Mouse (Mus musculus) CH12.LX (cell line): Measurements from ENCODE around the gene Mrpl35. TPM values are rescaled to one million over a fixed set of nuclear protein-coding genes. Genes with fewer than 3 reads are reported as not detected.
A peak's percentile ranks its signal among the peaks of the same experiment; 100 is the strongest.

ENCODE experiments used
- DNase-seq: peaks from one replicate; pipeline ENCODE4 v3.0.0-alpha.2; 2013; ENCODE audit errors: extremely low read depth
- H3K27ac ChIP-seq: 2 replicates; pipeline ENCODE4 v1.5.1; 2012; ENCODE audit warnings: low read depth, mild to moderate bottlenecking, control low read depth, moderate library complexity; ENCODE audit not compliant: insufficient read depth
- H3K27me3 ChIP-seq: replicated peaks from 2 replicates; pipeline ENCODE3; 2012; ENCODE audit warnings: inconsistent platforms
- H3K36me3 ChIP-seq, 2 experiments: replicated peaks in 1 of 2; 2 replicates each; pipeline versions ENCODE3 to v1.6.1; 2012; ENCODE audit warnings: inconsistent platforms in 1 of 2, low read length in 1 of 2, mild to moderate bottlenecking in 1 of 2, mixed read lengths in 1 of 2, moderate library complexity in 1 of 2; ENCODE audit not compliant: control insufficient read depth in 1 of 2, insufficient read depth in 1 of 2
- H3K4me1 ChIP-seq, 2 experiments: 2 replicates each; pipeline ENCODE4 v1.6.1; 2012; ENCODE audit warnings: inconsistent platforms in 1 of 2, moderate library complexity in 1 of 2; ENCODE audit not compliant: insufficient read depth in 2 of 2, control insufficient read depth in 1 of 2
- H3K4me2 ChIP-seq: 2 replicates; pipeline ENCODE4 v1.6.1; 2012; ENCODE audit warnings: low read depth, mild to moderate bottlenecking, control low read depth; ENCODE audit not compliant: poor library complexity, insufficient read depth, severe bottlenecking
- H3K4me3 ChIP-seq, 3 experiments: fragments of 150-350 bp in 1 of 3; sonication (generic) in 1 of 3; replicated peaks in 1 of 3; 2 replicates each; pipeline versions ENCODE3 to v1.5.1; 2011 to 2012; ENCODE audit warnings: low read depth in 2 of 3, low read length in 2 of 3, mild to moderate bottlenecking in 2 of 3, moderate library complexity in 2 of 3, control low read depth in 1 of 3, improper control_type of control experiment in 1 of 3, inconsistent platforms in 1 of 3, mixed read lengths in 1 of 3; ENCODE audit not compliant: poor library complexity in 1 of 3
- H3K79me2 ChIP-seq: replicated peaks from 2 replicates; pipeline ENCODE4 v1.6.1; 2012; ENCODE audit warnings: mild to moderate bottlenecking, moderate library complexity; ENCODE audit not compliant: control insufficient read depth, poor library complexity, insufficient read depth, severe bottlenecking; ENCODE audit errors: extremely low read depth
- H3K9ac ChIP-seq: 2 replicates; pipeline ENCODE4 v1.6.1; 2012; ENCODE audit warnings: low read depth, mild to moderate bottlenecking, control low read depth, moderate library complexity; ENCODE audit not compliant: insufficient read depth
- H3K9me3 ChIP-seq: replicated peaks from 2 replicates; pipeline ENCODE3; 2012; ENCODE audit warnings: low read length, inconsistent platforms, mixed read lengths
- BHLHE40 ChIP-seq: IDR thresholded peaks from 2 replicates; pipeline ENCODE4 v1.6.1; 2011; ENCODE audit warnings: mild to moderate bottlenecking, low read depth, low read length, improper control_type of control experiment
- CTCF ChIP-seq, 2 experiments: IDR thresholded peaks in 1 of 2; conservative IDR thresholded peaks in 1 of 2; 2 replicates each; pipeline ENCODE4 v1.5.1; 2011 to 2012; ENCODE audit warnings: low read depth in 2 of 2, low read length in 2 of 2, improper control_type of control experiment in 1 of 2, inconsistent platforms in 1 of 2, mild to moderate bottlenecking in 1 of 2, moderate library complexity in 1 of 2
- E2F4 ChIP-seq: IDR thresholded peaks from 2 replicates; pipeline ENCODE4 v1.6.1; 2011; ENCODE audit warnings: low read depth, low read length, improper control_type of control experiment; ENCODE audit not compliant: insufficient replicate concordance
- ETS1 ChIP-seq: conservative IDR thresholded peaks from 2 replicates; pipeline ENCODE4 v1.6.1; 2012; ENCODE audit warnings: low read depth, mild to moderate bottlenecking, inconsistent platforms, low read length, improper control_type of control experiment, moderate library complexity
- IRF4 ChIP-seq: IDR thresholded peaks from 2 replicates; pipeline ENCODE4 v1.6.1; 2014; ENCODE audit warnings: low read depth, mild to moderate bottlenecking, inconsistent platforms, low read length, improper control_type of control experiment
- JUND ChIP-seq: conservative IDR thresholded peaks from 2 replicates; pipeline ENCODE4 v1.6.1; 2011; ENCODE audit warnings: low read depth, low read length, improper control_type of control experiment
- MAFK ChIP-seq: IDR thresholded peaks from 2 replicates; pipeline ENCODE4 v1.6.1; 2011; ENCODE audit warnings: low read length, improper control_type of control experiment; ENCODE audit not compliant: insufficient replicate concordance
- MEF2A ChIP-seq: IDR thresholded peaks from 2 replicates; pipeline ENCODE4 v1.6.1; 2014; ENCODE audit warnings: low read depth, mild to moderate bottlenecking, inconsistent platforms, low read length, improper control_type of control experiment, borderline replicate concordance
- MXI1 ChIP-seq: IDR thresholded peaks from 2 replicates; pipeline ENCODE4 v1.6.1; 2011; ENCODE audit warnings: mild to moderate bottlenecking, low read depth, low read length, improper control_type of control experiment
- NRF1 ChIP-seq: IDR thresholded peaks from 2 replicates; pipeline ENCODE4 v1.6.1; 2014; ENCODE audit warnings: low read depth, mild to moderate bottlenecking, inconsistent platforms, low read length, improper control_type of control experiment, moderate library complexity
- POLR2AphosphoS2 ChIP-seq: IDR thresholded peaks from 2 replicates; pipeline ENCODE4 v1.6.1; 2011; ENCODE audit warnings: low read depth, low read length, improper control_type of control experiment
- RAD21 ChIP-seq: IDR thresholded peaks from 2 replicates; pipeline ENCODE4 v1.6.1; 2011; ENCODE audit warnings: low read depth, mild to moderate bottlenecking, low read length, improper control_type of control experiment, moderate library complexity
- TBP ChIP-seq: conservative IDR thresholded peaks from 2 replicates; pipeline ENCODE4 v1.6.1; 2011; ENCODE audit warnings: low read depth, low read length, improper control_type of control experiment
- TCF12 ChIP-seq: IDR thresholded peaks from 2 replicates; pipeline ENCODE4 v1.6.1; 2014; ENCODE audit warnings: low read depth, mild to moderate bottlenecking, inconsistent platforms, low read length, improper control_type of control experiment
- USF1 ChIP-seq: IDR thresholded peaks from 2 replicates; pipeline ENCODE4 v1.6.1; 2014; ENCODE audit warnings: low read depth, mild to moderate bottlenecking, inconsistent platforms, low read length, improper control_type of control experiment
- ZC3H11A ChIP-seq: IDR thresholded peaks from 2 replicates; pipeline ENCODE4 v1.6.1; 2012; ENCODE audit warnings: low read depth, mild to moderate bottlenecking, inconsistent platforms, low read length, improper control_type of control experiment
- ZKSCAN1 ChIP-seq: IDR thresholded peaks from 2 replicates; pipeline ENCODE4 v1.6.1; 2012; ENCODE audit warnings: low read depth, inconsistent platforms, low read length, improper control_type of control experiment, borderline replicate concordance
- dilution Hi-C: fragments of 300-500 bp; cut with MboI; formaldehyde crosslinking; loops from 2 replicates; pipeline ENCODE4 v1.14.3; 2020; ENCODE audit warnings: low sequenced_read_pairs; ENCODE audit not compliant: extremely low pct_unique_long_range_greater_than_20kb, extremely low pct_ligation_motif_present
- in situ Hi-C: fragments of 300-500 bp; cut with MboI; formaldehyde crosslinking; loops from 3 replicates; pipeline ENCODE4 v1.14.3; 2019; ENCODE audit warnings: low sequenced_read_pairs, low pct_ligation_motif_present, low pct_unique_long_range_greater_than_20kb, mixed read lengths
- polyA plus RNA-seq: library from polyadenylated mRNA; unstranded; fragments of >175 nt; gene quantifications from 2 replicates; pipeline ENCODE4 v1.2.1, GENCODE M21; 2012; ENCODE audit warnings: low read depth; ENCODE audit not compliant: insufficient read length
- total RNA-seq, 2 experiments: library from RNA; depleted of rRNA; stranded (reverse); fragments of 300-350 nt in 1 of 2; fragments of >200 nt in 1 of 2; gene quantifications; 2 replicates each; pipeline ENCODE4 v1.2.3; 2012 to 2014

The Mrpl35 gene
- total and polyA plus RNA-seq, 3 experiments = 36.3 to 82.7 (median 54.2) TPM

GRCm38 (mm10) chr6:71791771-71792170 is 35.0 kb downstream of the Mrpl35 start:
- Histone ChIP-seq H3K9me3 (no peaks in the 10 kb centered on the region), H3K36me3 (no peaks in the 10 kb centered on the region)
- TF ChIP-seq JUND (no peak), ZKSCAN1 (no peak), MEF2A (no peak), USF1 (no peak), IRF4 (no peak), POLR2AphosphoS2 (no peak), MAFK (no peak), MXI1 (no peak), TCF12 (no peak), ZC3H11A (no peak), TBP (no peak), E2F4 (no peak), NRF1 (no peak), RAD21 (no peak)
- TF ChIP-seq, all 38 proteins: peak for 0
- Histone ChIP-seq H3K4me1 (peaks cover 8 to 13% of the 10 kb centered on the region in 2 experiments), H3K4me2 (no peak overlapping the region), H3K27ac (no peak overlapping the region), H3K79me2 (no peaks in the 10 kb centered on the region), H3K4me3 (no peak overlapping the region), H3K9ac (no peak overlapping the region), H3K27me3 (peaks cover 6% of the 10 kb centered on the region)
- dilution Hi-C loops = no loop called here
- no peak for DNase-seq
- in situ Hi-C loops = no loop called here

GRCm38 (mm10) chr6:71788348-71788747 is 38.4 kb downstream of the Mrpl35 start:
- TF ChIP-seq BHLHE40 (peak; percentile 78), ETS1 (peak; percentile 42), MXI1 (peak; percentile 9; the same call in 1 of the 2 replicates), MEF2A (0 out of 2 replicates have a peak, but pooled peaks have one; percentile 12), CTCF (conservative IDR thresholded peaks at IDR 0.05 in 1 of 2, IDR thresholded peaks at IDR 0.05 in 1 of 2; ENCODE audit: low read depth in 2 of 2, low read length in 2 of 2) (no peak)

More at GRCm38 (mm10) chr6:71788348-71788747, 38.4 kb downstream of the Mrpl35 start:
- dilution Hi-C loops (no loop called here), in situ Hi-C loops (no loop called here)
- peaks cover 4% of the 10 kb centered on the region for H3K9me3 ChIP-seq
- no peaks in the 10 kb centered on the region for H3K79me2 ChIP-seq
- H3K36me3 ChIP-seq = no peaks in the 10 kb centered on the region
- peaks cover 10% of the 10 kb centered on the region for H3K27me3 ChIP-seq
- peak; percentile 66 for DNase-seq
- H3K4me3 ChIP-seq = no peak overlapping the region
- H3K4me1 ChIP-seq = peaks cover 8 to 13% of the 10 kb centered on the region in 2 experiments
- no peak overlapping the region for H3K9ac ChIP-seq
- H3K27ac ChIP-seq = no peak overlapping the region
- peak overlapping the region; percentile 30; the same call in 1 of the 2 replicates for H3K4me2 ChIP-seq
